Mouse (Mus musculus) layer of hippocampus, adult 18-20 months (tissue): ENCODE measurements at regions not wholly inside any gene's neighbourhood (a gene's known extent, or its start where the extent isn't known, plus 50 kb on each side); places are given as distances from the start of the nearest gene placed in this dataset.
"Not testable (repeated sequence)": the region's sequence is repeated elsewhere in the genome, so short reads cannot be mapped to it uniquely, and the experiment has no call there.

Source experiments
- DNase-seq, 2 experiments: peaks; one replicate each; pipeline ENCODE4 v3.0.0; 2022; ENCODE audit warnings: low spot score in 2 of 2

- no peak for DNase-seq
These were observed 264.9 kb upstream of the Pum3 start for GRCm38 (mm10) chr19:27694478-27694877.

GRCm38 (mm10) chr19:27693706-27694105 lies 264.1 kb upstream of the Pum3 start:
- DNase-seq, result no peak

GRCm38 (mm10) chr19:27692944-27693343 lies 263.3 kb upstream of the Pum3 start:
- no peak for DNase-seq

GRCm38 (mm10) chr19:27683426-27683825 lies 253.8 kb upstream of the Pum3 start:
- no peak for DNase-seq

GRCm38 (mm10) chr19:27679427-27679826 lies 249.8 kb upstream of the Pum3 start:
- no peak for DNase-seq

GRCm38 (mm10) chr19:27672679-27673190 lies 243.1 kb upstream of the Pum3 start:
- DNase-seq, result peak in 1 of 2 experiments; percentile 33

- DNase-seq, result no peak
These were observed 233.7 kb upstream of the Pum3 start for GRCm38 (mm10) chr19:27663296-27663695.

- DNase-seq, result no peak
These were observed 211.4 kb upstream of the Pum3 start for GRCm38 (mm10) chr19:27641001-27641400.

GRCm38 (mm10) chr19:27633105-27633504 lies 203.5 kb upstream of the Pum3 start:
- DNase-seq, result no peak

GRCm38 (mm10) chr19:27627626-27628025 lies 198.0 kb upstream of the Pum3 start:
- DNase-seq, result no peak

GRCm38 (mm10) chr19:27617522-27617921 lies 187.9 kb upstream of the Pum3 start:
- DNase-seq, result no peak

- DNase-seq, result no peak
These were observed 177.3 kb upstream of the Pum3 start for GRCm38 (mm10) chr19:27606933-27607332.

GRCm38 (mm10) chr19:27603296-27603695 lies 173.7 kb upstream of the Pum3 start:
- DNase-seq, result no peak

- no peak for DNase-seq
These were observed 171.9 kb upstream of the Pum3 start for GRCm38 (mm10) chr19:27601551-27601950.

- DNase-seq, result not testable (repeated sequence)
These were observed 170.8 kb upstream of the Pum3 start for GRCm38 (mm10) chr19:27600386-27600785.

GRCm38 (mm10) chr19:27599639-27600308 lies 170.1 kb upstream of the Pum3 start:
- peak in 1 of 2 experiments; percentile 60 for DNase-seq

- DNase-seq, result peak; percentile 67 to 81
These were observed 168.7 kb upstream of the Pum3 start for GRCm38 (mm10) chr19:27598350-27598749.

- DNase-seq, result no peak
These were observed 155.9 kb upstream of the Pum3 start for GRCm38 (mm10) chr19:27585566-27585965.

GRCm38 (mm10) chr19:27582111-27582500 lies 152.5 kb upstream of the Pum3 start:
- no peak for DNase-seq

GRCm38 (mm10) chr19:27581362-27582110 lies 151.9 kb upstream of the Pum3 start:
- DNase-seq, result peak in 1 of 2 experiments; percentile 25

- peak; percentile 47 to 76 for DNase-seq
These were observed 146.9 kb upstream of the Pum3 start for GRCm38 (mm10) chr19:27576478-27576877.

GRCm38 (mm10) chr19:27566929-27567328 lies 137.3 kb upstream of the Pum3 start:
- peak in 1 of 2 experiments; percentile 69 for DNase-seq
